Mouse (Mus musculus): ENCODE measurements at regions not wholly inside any gene's neighbourhood (a gene's known extent, or its start where the extent isn't known, plus 50 kb on each side); places are given as distances from the start of the nearest gene placed in this dataset.
"Not testable (repeated sequence)": the region's sequence is repeated elsewhere in the genome, so short reads cannot be mapped to it uniquely, and the experiment has no call there.

DNA sequence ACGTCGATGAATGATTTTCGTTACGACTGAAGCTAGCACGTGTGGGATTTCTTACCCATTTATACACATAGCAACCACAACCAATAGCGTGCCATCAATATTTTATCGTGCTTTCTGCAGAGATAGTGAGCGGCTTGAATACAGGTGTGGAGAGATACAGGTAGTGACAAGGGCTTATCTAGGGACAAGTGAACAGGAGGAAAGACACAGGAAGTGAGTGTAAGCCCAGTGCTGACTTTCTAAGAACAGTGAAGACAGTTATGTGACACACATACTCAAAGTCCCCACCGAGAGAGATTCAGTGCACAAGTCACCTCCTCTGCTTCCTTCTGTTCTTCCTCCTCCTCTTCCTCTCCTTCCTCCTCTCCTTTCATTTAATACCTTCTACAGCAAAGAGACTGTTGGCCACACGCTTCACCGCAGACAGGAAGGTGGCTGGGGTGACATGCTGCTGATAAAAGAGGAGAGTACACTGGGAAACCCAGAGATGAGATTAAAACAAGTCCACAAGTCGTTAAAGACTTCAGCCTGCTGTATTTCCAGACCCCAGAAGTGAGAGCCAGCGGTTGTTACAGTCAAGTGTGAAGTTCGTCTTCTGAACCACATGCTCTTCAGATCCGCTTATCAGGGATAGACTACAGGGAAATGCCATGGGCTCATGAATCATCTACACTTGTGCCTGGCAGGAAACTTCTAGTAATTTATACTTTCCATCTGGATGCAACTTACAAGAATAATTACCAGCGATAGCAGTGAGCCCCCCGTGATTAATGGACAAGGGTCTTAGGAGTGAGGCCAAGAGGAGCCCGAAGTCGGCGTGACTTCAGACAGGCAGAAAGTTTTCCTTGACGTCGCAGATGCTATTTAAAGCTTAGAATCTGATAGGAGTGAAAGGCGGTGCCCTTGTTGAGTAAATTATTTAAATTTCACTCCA is 180.5 kb downstream of the Gxylt1 start:
- no peak for DNase-seq

DNA sequence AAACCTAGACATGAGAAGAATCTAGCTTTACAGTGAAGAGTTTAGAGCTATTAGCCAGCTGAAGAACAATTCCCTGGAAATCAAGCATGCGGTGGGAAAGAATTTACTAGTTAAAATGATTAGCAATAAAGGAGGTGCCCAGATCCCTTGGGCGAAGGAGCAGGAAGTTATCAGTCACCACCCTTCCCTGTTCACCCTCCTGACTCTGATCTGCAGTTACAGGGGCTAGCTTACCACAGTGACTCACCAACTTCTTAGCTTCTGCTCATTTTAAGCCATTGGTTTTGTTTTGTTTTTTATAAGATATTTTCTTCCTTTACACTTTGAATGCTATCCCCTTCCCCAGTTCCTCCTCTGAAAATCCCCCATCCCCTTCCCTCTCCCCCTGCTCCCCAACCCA is 183.6 kb downstream of the Gxylt1 start:
- no peak for DNase-seq

DNA sequence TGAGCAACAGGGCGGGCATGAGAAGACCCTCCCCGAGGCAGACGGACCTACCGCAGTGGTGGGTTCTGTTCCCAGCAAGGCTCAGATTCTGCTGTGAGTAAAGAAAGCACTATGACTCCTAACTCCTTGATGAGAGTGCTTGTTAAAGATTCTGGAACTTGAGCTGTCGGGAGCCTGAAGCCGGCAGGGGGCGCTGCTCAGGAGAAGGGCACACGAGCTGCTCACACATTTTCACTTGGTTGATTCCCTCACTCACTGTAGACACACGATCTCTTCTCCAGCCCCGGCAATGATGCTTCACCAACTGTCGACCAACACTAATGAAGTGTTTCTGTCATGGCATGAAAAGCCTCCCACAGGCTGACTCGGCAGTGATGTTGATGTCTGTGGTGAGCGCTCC is 185.6 kb downstream of the Gxylt1 start:
- DNase-seq: peak; percentile 68

DNA sequence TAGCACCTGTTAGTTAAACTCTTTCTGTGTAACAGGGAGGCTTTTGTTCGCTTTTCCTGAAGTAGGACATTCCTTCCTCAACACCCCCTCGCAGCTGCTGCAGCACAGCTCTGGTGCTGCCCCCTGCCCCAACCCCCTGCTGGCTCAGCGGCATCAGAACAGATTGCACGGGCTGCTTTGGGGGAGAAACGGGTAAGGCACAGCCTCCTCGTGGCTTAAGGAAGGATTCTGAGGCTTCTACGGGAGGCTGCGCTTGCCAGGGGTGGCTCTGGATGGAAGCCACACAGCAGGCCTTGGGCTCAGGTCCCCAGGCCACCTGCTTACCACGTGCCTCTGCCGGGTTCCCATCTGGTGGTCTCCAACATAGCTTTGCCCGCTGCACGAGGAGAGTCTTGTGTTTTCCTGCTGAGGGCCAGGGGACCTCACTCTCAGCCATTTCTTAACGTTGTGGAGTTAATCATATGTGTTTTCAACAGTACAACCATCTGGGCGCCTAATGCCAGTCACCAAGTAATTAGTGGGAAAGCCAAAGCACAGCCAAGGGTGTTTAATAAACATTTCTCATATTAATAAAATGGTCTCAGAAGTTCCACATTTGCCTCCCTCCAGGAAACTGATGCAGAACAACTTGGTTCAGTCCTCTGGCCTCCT is 189.9 kb downstream of the Gxylt1 start:
- DNase-seq: no peak

DNA sequence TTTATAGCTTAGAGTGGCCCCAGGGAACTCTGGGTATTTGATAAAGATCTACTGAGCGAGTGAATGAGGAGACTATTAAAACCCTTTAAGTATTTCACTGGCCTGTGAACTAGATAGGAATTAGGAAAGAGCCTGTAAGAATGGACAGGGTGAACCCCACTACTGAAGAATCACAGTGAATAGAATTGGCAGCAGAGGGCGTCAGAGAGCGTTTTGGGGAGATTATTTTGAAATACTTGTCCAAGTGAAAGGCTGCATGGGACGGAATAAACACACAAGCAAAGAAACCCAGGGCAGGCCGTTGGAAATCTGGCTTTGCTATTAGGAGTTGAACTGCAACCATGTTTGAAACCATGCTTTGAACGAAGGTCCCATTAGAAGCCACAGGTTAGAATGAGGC is 200.9 kb downstream of the Gxylt1 start:
- DNase-seq: no peak

DNA sequence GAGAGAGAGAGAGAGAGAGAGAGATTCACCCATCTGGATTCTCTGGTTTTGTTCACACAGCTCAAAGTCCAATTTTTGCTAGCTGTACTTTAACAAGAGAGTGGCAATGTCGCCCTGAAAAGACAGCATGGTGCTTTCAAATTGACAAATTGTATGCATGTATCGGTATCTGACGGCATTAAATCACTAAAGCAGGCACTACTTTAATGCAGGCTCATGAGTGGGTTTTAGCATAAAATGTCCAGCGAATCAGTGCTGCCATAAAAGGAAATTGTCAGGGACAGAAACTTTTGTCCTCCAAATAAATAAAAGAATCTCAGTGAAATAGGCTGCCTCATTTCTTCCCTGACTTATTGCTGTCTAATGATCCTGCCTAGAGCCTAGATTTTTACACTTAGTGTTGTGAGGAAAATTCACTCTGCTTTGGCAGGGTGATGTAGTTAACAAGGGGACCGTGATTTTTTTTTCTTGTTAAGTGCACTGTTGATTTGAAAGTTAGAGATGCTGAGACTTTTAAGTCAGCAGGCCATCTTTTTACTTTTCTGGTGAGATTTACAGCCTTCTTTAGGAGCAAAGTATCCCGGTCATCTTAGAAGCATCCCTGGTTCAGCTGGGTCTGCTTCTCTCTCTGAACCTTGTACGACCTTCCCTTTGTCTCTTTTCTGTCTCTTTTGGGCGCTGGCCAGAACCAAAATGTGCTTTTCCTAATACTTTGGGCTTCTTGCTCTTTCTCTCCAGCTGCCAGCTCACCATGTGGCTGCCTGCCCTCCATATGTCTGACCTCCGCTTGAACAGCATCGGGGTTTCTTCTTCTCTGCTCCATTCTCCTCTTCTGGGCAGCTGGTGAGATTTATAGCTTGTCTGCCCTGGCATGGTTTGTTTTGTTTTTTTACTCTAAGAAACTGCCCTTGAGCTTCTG is 212.5 kb downstream of the Gxylt1 start:
- peak; percentile 5 for DNase-seq

DNA sequence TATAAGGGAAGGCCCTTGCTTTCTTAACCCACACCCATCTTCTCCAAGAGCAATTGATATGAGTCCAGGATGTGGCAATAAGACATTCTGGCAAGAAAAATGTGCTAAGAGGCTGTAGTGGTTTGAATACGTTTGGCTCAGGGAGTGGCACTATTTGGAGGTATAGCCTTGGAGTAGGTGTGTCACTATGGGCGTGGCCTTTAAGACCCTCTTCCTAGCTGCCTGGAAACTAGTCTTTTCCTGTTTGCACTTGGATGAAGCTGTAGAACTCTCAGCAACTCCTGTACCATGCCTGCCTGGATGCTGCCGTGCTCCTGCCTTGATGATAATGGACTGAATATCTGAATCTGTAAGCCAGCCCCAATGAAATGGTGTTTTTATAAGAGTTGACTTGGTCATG is 221.5 kb downstream of the Gxylt1 start:
- no peak for DNase-seq

DNA sequence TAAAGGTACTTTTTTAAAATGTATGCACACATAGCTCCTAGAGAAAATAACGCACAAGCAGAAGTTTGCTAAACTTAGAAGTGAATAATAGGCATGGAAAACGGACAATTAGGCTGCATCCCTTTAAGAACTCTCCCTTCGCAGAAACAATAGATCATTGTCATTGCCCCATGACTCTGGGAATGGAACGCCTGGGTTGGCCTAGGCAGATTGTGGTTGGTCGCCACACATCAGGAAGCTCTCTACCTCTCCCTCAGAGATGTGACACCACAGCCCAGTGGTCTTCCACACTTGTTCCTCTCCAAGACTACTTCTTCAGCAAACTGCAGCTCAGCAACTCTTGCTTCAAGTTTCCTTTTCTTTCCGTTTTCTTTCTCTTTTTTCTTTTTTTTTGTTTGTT is 247.8 kb downstream of the Gxylt1 start:
- DNase-seq: no peak

DNA sequence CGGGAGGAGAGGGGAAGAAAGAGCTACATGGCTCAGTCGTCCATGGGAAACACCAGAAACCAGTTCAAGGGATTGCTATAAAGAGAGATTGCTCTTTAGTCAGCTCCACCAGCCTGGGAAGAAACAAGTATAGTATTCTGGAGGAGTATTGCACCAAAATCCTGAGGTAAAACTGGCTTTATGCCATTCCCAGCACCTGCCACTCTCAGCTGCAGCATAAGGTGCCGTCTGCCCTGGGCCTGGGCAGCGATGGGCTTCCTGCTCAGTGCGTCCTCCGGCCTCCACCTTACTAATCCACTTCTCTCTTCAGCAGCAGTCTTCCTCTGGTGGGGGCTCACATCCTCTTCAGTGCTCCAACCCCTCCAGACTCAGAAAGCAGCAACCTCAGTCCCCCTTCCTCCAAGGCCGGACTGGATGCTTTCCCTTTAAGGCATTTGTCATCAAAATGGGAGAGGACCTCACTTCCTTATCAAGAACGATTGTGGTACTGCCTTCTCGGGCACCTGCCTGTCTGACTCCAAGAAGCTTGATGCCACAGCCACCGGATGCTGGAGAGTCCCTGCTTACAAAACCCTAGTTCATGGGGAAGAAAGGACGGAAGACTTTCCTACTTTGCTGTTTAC is 248.4 kb downstream of the Gxylt1 start:
- DNase-seq: no peak

DNA sequence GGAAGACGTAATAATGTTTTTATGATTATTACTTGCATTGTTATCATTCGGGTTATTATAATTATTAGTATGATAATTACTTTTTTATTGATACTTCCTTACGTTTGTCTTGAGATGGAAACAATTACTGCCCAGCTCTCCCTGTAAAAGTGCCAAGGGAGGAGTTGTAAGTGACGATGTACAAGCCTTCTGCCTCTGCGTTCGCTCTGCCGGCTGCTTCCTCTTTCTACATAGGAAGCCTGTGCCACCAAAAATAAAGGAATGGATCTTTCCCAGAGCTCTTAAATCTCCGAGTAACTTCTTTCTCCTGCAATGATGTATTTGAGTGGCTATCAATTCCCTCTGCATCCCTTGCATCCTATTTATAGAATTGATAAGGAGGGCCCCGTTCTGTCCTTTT is 249.2 kb downstream of the Gxylt1 start:
- DNase-seq: no peak

DNA sequence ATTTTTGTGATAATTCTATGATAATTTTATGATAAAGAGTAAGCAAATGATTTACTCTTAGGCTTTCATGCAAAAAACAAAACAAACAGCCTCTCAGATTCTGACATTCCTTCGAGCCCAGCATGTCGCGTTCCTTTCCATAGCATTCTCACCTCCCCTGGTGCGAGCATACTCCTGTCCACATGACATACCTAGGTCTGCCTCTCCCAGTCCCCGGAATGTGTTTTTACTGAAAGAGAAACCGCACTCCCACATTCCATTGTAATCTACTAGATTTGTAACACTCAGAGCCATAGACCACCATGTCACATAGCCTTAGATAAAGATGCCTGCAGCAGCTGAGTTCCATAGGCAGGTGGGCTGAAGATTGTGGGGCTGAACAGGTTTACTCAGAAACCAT is 250.8 kb downstream of the Gxylt1 start:
- DNase-seq: no peak

DNA sequence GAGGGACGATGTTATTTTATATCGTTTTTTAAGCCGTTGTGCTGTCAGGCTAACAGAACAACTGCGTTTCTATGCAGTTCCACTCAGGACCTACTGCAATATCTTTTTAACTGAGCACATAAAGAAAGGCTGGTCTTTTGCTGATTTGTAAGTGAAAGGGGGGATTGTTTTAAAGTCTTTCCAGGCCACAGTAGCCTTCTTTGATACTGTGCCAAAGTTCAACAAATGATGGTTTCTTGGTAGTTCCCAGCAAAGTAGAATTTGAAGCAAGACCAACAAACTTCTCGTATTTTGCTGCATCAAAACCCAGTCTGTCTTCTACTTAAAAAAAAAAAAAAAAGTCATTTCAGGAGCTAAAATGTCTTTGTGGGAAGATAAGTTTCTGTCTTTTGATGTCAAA is 263.8 kb downstream of the Gxylt1 start:
- DNase-seq: no peak

DNA sequence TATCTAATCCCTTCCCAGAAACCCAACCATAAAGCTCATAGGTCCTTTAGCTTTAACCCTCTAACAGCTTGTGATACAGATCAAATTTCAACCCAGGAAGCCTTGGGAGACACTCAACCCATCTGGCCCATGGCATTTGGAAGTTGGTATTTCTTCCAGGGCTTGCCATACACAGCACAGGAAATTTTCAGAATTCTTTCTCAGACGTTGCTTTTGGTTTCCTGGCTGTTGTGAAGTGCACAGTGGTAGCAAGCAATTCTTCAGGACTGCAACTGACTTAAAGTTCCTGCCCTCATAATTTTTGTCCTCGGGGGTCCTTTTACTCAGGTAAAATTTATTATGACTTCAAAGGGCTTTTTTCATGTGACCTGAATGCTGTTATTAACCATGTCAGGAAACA is 264.4 kb downstream of the Gxylt1 start:
- no peak for DNase-seq

DNA sequence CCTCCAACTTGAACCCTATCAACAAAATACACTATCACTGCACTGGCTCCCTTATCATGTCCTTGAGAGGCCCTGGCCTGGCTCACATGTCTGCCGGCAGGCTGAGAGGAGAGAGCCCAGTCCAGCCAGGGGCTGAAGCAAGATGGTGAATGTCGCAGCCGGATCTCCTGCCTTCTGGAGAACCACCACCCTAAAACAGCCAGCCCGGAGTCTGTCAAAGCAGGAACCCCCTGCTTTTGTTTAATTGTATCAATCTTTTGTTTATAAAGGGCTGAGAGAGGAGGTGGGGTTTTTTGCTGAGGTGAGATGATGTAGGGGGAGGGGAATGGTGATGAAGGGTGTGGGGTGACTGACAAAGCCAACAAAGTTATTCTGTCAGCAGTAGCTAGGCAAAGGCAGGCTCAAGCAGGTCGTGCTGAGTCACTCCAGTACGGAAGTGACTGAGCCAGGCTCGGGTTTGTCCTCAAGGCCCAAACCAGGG is 269.2 kb downstream of the Gxylt1 start:
- DNase-seq: peak; percentile 81

DNA sequence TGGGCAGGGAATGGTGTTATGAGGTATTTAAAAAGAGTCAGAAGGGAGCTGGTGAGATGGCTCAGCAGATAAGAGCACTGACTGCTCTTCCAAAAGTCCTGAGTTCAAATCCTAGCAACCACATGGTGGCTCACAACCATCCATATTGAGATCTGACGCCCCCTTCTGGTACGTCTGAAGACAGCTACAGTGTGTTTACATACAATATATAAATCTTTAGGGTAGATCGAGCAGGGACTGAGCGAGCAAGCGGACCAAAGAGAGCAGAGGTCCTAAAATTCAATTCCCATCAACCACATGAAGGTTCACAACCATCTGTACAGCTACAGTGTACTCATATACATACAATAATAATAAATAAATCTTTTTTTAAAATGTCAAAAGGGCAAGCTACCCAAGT is 269.8 kb downstream of the Gxylt1 start:
- not testable (repeated sequence) for DNase-seq

DNA sequence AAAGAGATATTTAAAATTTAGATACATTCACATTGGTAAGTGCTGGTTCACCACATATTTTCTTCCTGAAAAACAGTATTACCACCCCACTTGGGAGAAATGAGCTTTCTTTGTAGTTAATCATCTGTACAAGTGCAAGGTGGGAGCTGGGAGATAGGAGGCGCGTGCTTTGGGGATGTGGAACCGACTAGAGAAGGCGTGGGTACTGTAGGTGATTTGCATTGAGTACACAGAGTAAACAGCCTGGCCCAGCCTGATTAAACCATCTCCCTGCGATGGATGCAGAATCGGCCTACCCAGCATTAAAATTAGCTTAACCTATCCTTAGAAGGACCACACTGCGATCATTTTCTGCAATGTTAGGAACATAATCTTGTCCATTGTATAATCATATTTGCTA is 270.4 kb downstream of the Gxylt1 start:
- no peak for DNase-seq

DNA sequence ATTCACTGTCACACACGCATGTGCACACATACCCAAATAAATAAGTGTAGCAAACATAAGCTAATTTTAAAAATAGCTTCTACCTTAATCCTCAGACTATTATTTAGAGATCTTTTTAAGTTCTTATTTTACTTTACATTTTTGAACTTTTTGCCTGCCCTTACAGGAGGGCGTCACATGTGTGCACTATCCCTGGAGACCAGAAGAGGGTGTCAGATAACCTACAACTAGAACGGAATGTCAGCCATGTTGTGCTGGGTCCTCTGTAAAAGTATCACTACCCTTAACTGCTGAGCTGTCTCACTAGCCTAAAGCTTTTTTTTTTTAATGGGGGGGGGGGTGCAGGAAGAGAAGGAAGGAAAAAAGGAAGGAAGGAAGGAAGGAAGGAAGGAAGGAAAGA is 271.7 kb downstream of the Gxylt1 start:
- DNase-seq: no peak

DNA sequence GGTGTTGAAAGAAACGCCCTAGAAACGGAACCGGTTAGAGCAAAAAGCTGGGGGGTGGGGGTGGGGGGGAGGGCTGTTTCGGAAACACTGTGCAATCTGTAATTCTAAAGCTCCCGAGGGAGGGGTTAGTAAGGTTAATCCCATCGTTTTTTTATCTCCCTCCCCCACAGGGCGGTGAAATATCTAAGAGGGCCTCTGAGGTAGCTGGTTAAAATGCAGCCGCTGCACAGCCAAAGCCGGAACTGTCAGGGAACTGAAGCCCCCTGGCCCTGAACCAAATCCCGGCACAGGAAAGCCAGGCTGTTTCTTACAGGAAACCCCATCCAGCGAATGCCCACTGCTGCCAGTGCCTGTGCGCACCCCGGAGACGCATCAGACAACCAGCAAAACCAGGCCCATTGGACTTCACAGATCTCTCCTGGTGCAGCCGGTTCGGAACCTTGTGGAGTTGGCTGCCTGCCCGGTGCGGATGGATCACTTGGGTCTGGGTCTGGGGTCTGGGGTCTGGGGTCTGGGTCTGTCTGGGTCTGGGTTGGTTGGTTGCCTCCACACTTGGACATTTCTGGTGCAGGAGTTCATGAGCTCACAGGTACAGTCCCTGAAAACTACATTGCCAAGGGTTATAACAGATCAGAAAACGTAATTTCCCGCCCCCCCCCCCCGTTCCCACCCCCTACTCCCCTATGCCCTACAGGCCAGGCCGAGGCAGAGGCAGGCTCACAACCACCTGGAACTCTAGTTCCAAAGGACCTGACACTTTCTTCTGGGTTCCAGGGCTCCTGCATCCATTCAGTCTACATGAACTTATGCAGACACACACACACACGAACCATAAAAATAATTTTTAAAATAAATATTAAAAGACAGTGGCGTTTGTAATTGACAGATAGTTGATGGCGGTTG is 272.7 kb downstream of the Gxylt1 start:
- DNase-seq: peak; percentile 51

DNA sequence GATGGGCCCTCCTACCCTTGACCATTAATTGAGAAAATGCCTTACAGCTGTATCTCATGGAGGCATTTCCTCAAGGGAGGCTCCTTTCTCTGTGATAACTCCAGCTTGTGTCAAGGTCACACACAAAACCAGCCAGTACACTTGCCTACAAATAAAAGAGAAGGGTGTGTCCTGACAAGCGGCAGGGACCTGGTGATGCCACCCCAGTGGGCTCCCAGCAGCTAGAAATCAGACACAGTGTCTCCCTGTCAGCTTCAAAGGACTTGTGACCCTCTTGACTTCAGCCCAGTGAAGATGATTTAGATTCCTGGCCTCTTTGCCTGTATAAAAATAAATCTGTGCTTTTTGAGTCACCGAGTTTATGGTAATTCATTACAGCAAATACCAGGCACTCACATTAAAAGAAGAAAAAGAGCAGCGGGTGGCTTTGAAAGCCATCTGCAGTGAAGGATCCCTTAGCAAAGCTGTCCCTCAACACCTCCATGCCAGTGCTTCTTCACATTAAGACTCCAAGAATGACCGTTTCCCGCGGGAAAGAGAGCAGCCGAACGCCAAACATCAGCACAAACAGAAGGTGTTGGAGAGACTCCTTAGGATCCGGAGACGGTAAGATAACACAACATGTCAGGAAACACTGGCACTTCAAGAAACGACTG is 273.5 kb downstream of the Gxylt1 start:
- peak; percentile 59 for DNase-seq

DNA sequence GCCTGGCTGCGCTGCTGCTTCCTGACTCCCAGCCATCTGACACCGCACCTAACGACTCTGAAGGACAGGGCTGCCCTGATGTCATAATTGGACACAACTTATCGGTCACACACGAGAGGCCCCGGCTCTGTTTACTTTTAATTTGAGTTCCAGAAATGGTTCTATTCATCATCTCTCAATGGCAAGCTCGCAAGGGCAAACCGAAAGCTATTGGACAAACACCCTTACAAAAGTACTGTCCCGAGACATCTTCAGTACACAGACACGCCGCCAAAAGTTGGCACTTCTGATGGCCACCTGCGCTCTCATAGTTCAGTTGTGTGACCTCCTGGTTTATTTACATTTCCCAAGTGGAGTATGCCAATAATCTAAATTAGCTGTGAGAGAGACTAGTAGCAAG is 274.9 kb downstream of the Gxylt1 start:
- peak; percentile 43 for DNase-seq
